Mouse (Mus musculus) hindbrain, embryonic 14.5 days (tissue): ENCODE measurements around the gene Tead2. TPM values are rescaled to one million over a fixed set of nuclear protein-coding genes. Genes with fewer than 3 reads are reported as not detected.
"Not testable (repeated sequence)": the region's sequence is repeated elsewhere in the genome, so short reads cannot be mapped to it uniquely, and the experiment has no call there.

Source experiments
- ATAC-seq: fragments of 200-750 bp; cut with Nextera tagmentation; 2 replicates; pipeline ENCODE4 v1.8.0; 2017; ENCODE audit warnings: moderate number of reproducible peaks, mild to moderate bottlenecking, moderate TSS enrichment, moderate library complexity; ENCODE audit not compliant: low FRiP score
- DNase-seq: peaks from one replicate; pipeline ENCODE4 v3.0.0-alpha.2; 2015; ENCODE audit warnings: low spot score
- H3K27ac ChIP-seq: fragments of 300-500 bp; sonication (generic); 2 replicates; pipeline ENCODE4 v1.5.1; 2014; ENCODE audit warnings: mild to moderate bottlenecking, moderate library complexity
- H3K27me3 ChIP-seq: fragments of 300-500 bp; sonication (generic); 2 replicates; pipeline ENCODE4 v1.6.1; 2014; ENCODE audit warnings: mild to moderate bottlenecking, low read length, mixed read lengths; ENCODE audit not compliant: control insufficient read depth, insufficient read depth
- H3K36me3 ChIP-seq: fragments of 300-500 bp; sonication (generic); replicated peaks from 2 replicates; pipeline ENCODE4 v1.6.1; 2014; ENCODE audit not compliant: control insufficient read depth, insufficient read depth
- H3K4me1 ChIP-seq: fragments of 300-500 bp; sonication (generic); replicated peaks from 2 replicates; pipeline ENCODE4 v1.6.1; 2014; ENCODE audit warnings: antibody characterized with exemption, low read length, mixed read lengths; ENCODE audit not compliant: control insufficient read depth, insufficient read depth
- H3K4me2 ChIP-seq: fragments of 300-500 bp; sonication (generic); replicated peaks from 2 replicates; pipeline ENCODE4 v1.6.1; 2014; ENCODE audit warnings: mild to moderate bottlenecking, moderate library complexity
- H3K4me3 ChIP-seq: fragments of 300-500 bp; sonication (generic); replicated peaks from 2 replicates; pipeline ENCODE4 v1.5.1; 2014; ENCODE audit warnings: mild to moderate bottlenecking, low read length
- H3K9ac ChIP-seq: fragments of 300-500 bp; sonication (generic); 2 replicates; pipeline ENCODE4 v1.6.1; 2014
- H3K9me3 ChIP-seq: fragments of 300-500 bp; sonication (generic); 2 replicates; pipeline ENCODE4 v1.6.1; 2016; ENCODE audit warnings: low read length; ENCODE audit not compliant: control insufficient read depth
- WGBS: fragments of 180-500 bp; shearing (Covaris S2); extraction: QIAGEN DNeasy Blood & Tissue Kit; methylation state at CpG from one replicate; pipeline ENCODE4 v1.1.7; 2014; 5-methylcytosine and 5-hydroxymethylcytosine counted together
- polyA plus RNA-seq: library from polyadenylated mRNA; unstranded; fragments of >200 nt; fragmentation: Nextera tagmentation; extraction: Ambion mirVana; gene quantifications from 2 replicates; pipeline ENCODE4 v1.2.1, GENCODE M21; 2014

Tead2 gene
- 37.7 and 48.0 TPM in 2 replicates for polyA plus RNA-seq

DNA sequence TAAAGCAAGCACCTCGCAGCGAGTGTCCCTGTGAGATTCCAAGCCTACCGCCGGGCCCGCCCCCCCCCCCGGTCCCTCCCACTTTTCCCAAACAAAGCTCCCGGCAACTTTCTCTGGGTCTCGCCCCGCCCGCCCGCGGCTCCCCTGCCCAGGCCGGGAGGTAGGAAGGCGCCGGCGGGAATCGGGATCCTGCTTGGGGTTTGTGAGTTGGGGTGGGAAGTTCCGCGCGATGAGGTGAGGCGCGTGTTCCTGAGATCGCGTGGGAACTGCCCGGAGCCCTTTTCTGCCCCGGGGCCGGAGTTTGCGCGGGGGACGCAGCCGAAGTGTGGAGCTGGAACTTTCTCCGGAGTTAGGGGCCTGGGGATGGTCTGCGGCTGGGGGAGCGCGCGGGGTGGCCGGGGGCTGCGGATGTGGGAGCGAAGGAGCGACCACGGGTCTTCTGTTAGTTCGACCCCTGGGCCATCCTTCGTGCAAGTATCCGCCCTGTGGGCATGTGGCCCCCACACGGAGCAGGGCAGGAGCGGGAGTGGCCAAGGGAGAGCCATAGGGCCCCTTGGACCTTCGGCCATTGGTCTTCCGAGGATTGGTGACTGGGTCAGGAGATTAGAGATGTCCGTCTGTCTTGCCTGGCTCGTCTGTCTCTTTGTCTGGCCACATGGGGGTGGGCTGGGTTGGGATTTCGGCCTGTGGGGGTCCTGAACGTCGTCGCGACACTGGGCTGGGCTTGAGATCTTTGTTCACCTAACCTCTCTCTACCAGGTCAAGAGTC lies at the start of gene Tead2:
Gene Tead2 (plus strand): TSS at position 81 of the 769 bp plus-strand sequence.
- Histone ChIP-seq H3K9me3 (no peaks in the 10 kb centered on the region), H3K27me3 (peaks cover 15% of the 10 kb centered on the region), H3K4me1 (peaks cover 9% of the 10 kb centered on the region), H3K9ac (peak within 1 kb of the TSS; percentile 78), H3K4me2 (peak within 1 kb of the TSS; percentile 62), H3K27ac (peak within 1 kb of the TSS; percentile 85), H3K36me3 (0 out of 2 replicates have a peak, but pooled peaks cover 6% of the 10 kb centered on the region), H3K4me3 (peak within 1 kb of the TSS; percentile 49)
- ATAC-seq, result peak; percentile 36; the same call in 1 of the 2 replicates
- under 1% methylated on average over 52 of the region's 55 CpGs for WGBS
- peak; percentile 38 for DNase-seq

DNA sequence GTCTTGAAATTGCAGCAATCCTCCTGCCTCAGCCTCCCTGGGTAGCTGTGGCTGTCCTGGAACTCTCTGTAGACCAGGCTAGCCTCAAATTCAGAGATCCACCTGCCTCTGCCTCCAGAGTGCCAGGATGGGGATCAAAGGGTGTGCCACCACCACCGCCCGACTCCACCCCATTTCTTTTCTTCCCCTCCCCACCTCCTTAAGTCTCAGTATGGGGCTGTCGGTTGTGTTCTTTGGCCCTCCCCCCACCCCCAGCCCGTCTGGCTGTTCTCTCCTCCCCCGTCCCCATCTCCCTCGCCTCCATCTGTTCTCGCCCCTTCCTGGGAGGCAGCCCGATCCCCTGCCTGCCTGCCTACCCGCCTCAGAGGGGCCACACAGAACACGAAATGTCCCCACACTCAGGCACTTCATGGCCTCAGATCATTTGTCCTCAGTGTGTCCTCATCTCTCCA lies 48.6 kb upstream of the Tead2 start:
- ATAC-seq (no peak), DNase-seq (no peak)
- peaks cover 81% of the 10 kb centered on the region for H3K27me3 ChIP-seq
- H3K4me2 ChIP-seq, result no peak overlapping the region
- H3K36me3 ChIP-seq, result no peaks in the 10 kb centered on the region
- H3K9ac ChIP-seq, result no peak overlapping the region
- 0 out of 2 replicates have a peak, but pooled peaks cover 6% of the 10 kb centered on the region for H3K9me3 ChIP-seq
- no peak overlapping the region for H3K4me3 ChIP-seq
- H3K4me1 ChIP-seq, result peaks cover 27% of the 10 kb centered on the region
- WGBS, result 24% methylated on average over 10 of the region's 10 CpGs
- H3K27ac ChIP-seq, result no peak overlapping the region

GRCm38 (mm10) chr7:45167761-45168445 lies 47.6 kb upstream of the Tead2 start:
- no peak overlapping the region for H3K4me3 ChIP-seq
- H3K27me3 ChIP-seq, result peaks cover 85% of the 10 kb centered on the region
- ATAC-seq, result no peak

DNA sequence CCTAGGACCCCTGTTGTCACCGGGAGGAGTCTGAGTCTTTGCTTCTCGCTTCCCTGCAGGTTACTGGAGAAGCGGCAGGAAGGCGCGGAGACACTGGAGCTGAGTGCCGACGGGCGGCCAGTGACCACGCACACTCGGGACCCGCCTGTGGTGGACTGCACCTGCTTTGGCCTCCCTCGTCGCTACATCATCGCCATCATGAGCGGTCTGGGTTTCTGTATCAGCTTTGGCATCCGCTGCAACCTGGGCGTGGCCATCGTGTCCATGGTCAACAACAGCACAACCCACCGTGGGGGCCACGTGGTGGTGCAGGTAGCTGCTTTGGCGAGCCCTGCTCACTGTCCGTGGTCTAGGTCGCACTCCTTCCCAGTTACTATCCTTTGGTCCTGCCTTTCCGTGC lies 46.9 kb upstream of the Tead2 start:
- ATAC-seq, result no peak
- Histone ChIP-seq H3K4me1 (peaks cover 16% of the 10 kb centered on the region; the same call in 1 of the 2 replicates), H3K27me3 (peaks cover 78% of the 10 kb centered on the region), H3K4me3 (0 out of 2 replicates have a peak overlapping the region, but pooled peaks have one; percentile 6), H3K4me2 (peak overlapping the region; percentile 11; the same call in 1 of the 2 replicates), H3K36me3 (no peaks in the 10 kb centered on the region), H3K9ac (no peak overlapping the region), H3K27ac (no peak overlapping the region), H3K9me3 (0 out of 2 replicates have a peak, but pooled peaks cover 6% of the 10 kb centered on the region)
- no peak for DNase-seq
- 2% methylated on average over 24 of the region's 24 CpGs for WGBS

More at GRCm38 (mm10) chr7:45167761-45168445, 47.6 kb upstream of the Tead2 start:
- Histone ChIP-seq H3K36me3 (no peaks in the 10 kb centered on the region), H3K4me1 (peaks cover 18% of the 10 kb centered on the region; the same call in 1 of the 2 replicates), H3K9me3 (0 out of 2 replicates have a peak, but pooled peaks cover 6% of the 10 kb centered on the region), H3K27ac (no peak overlapping the region), H3K9ac (no peak overlapping the region; the same call in 1 of the 2 replicates), H3K4me2 (peak overlapping the region; percentile 22; the same call in 1 of the 2 replicates)
- DNase-seq, result no peak
- WGBS, result under 1% methylated on average over 19 of the region's 19 CpGs

- 90% methylated on average over 3 of the region's 3 CpGs for WGBS
- Histone ChIP-seq H3K36me3 (no peaks in the 10 kb centered on the region), H3K27ac (no peak overlapping the region), H3K9me3 (0 out of 2 replicates have a peak, but pooled peaks cover 6% of the 10 kb centered on the region), H3K9ac (no peak overlapping the region), H3K4me2 (no peak overlapping the region), H3K4me1 (peaks cover 10% of the 10 kb centered on the region; the same call in 1 of the 2 replicates), H3K27me3 (peaks cover 77% of the 10 kb centered on the region), H3K4me3 (no peak overlapping the region)
- ATAC-seq, result no peak
- no peak for DNase-seq
Observed at GRCm38 (mm10) chr7:45169495-45169894, 46.1 kb upstream of the Tead2 start.

GRCm38 (mm10) chr7:45172974-45173373 lies 42.6 kb upstream of the Tead2 start:
- DNase-seq, result no peak
- Histone ChIP-seq H3K4me3 (no peak overlapping the region), H3K9me3 (0 out of 2 replicates have a peak, but pooled peaks cover 6% of the 10 kb centered on the region), H3K4me2 (no peak overlapping the region), H3K27me3 (peaks cover 77% of the 10 kb centered on the region), H3K4me1 (peaks cover 15% of the 10 kb centered on the region; the same call in 1 of the 2 replicates), H3K27ac (no peak overlapping the region), H3K9ac (no peak overlapping the region), H3K36me3 (no peaks in the 10 kb centered on the region)
- ATAC-seq, result no peak
- 64% methylated on average over 7 of the region's 7 CpGs for WGBS

DNA sequence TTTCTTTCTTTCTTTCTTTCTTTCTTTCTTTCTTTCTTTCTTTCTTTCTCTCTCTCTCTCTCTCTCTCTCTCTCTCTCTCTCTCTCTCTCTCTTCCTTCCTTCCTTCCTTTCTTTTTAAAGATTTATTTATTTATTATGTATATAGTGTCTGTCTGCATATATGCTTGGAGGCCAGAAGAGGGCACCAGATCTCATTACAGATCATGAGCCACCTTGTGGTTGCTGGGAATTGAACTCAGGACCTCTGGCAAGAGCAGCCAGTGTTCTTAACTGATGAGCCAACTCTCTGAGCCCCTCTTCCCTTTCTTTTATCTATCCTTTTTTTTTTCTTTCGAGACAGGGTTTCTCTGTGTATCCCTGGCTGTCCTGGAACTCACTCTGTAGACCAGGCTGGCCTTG lies 41.8 kb upstream of the Tead2 start:
- peaks cover 77% of the 10 kb centered on the region for H3K27me3 ChIP-seq
- H3K4me3 ChIP-seq, H3K4me2 ChIP-seq, DNase-seq, H3K9ac ChIP-seq, H3K36me3 ChIP-seq, H3K9me3 ChIP-seq, H3K4me1 ChIP-seq, H3K27ac ChIP-seq, ATAC-seq: not testable (repeated sequence)
- WGBS, result 62% methylated on average over 1 of the region's 1 CpGs

GRCm38 (mm10) chr7:45174567-45175280 lies 40.8 kb upstream of the Tead2 start:
- Histone ChIP-seq H3K9ac (no peak overlapping the region), H3K4me2 (no peak overlapping the region), H3K4me1 (0 out of 2 replicates have a peak, but pooled peaks cover 9% of the 10 kb centered on the region), H3K4me3 (no peak overlapping the region), H3K9me3 (0 out of 2 replicates have a peak, but pooled peaks cover 2% of the 10 kb centered on the region), H3K36me3 (no peaks in the 10 kb centered on the region), H3K27ac (no peak overlapping the region), H3K27me3 (peaks cover 77% of the 10 kb centered on the region)
- 4% methylated on average over 28 of the region's 29 CpGs for WGBS
- DNase-seq (no peak), ATAC-seq (0 out of 2 replicates have a peak, but pooled peaks have one; percentile 34)
